In genomic region chr11:107768361-107768760, GRCm38 (mm10) we compare ENCODE assay signal across 16 mouse cellular contexts. TPM values are rescaled to one million over a fixed set of nuclear protein-coding genes. Genes with fewer than 3 reads are reported as not detected.
A peak's percentile ranks its signal among the peaks of the same experiment; 100 is the strongest.
DNase-seq lines count a peak whose midpoint lies in the region; ATAC-seq and TF ChIP-seq lines count a peak whose summit lies in the region.
"Had no signal": no experiment of that assay in that cellular context is flagged by ENCODE, and none has a peak within 500 bp of the region (broad histone marks: within the 10 kb centered on the region; RNA-seq: fewer than 3 reads in every experiment).

No protein-coding gene starts in this region.

- TF ChIP-seq CTCF in intestine, postnatal 0 days (IDR thresholded peaks at IDR 0.05; ENCODE audit: low read depth): no peak

- no peak overlapping the region for H3K4me3 ChIP-seq in intestine, embryonic 15.5 days (replicated peaks)
- H3K4me3 ChIP-seq in intestine, postnatal 0 days (ENCODE audit: low read depth, low read length): no peak overlapping the region
- no peak overlapping the region for H3K4me3 ChIP-seq in forebrain, embryonic 14.5 days (ENCODE audit: low read depth, low read length)
- no peak overlapping the region for H3K4me3 ChIP-seq in hindbrain, embryonic 13.5 days
- no peak overlapping the region for H3K4me3 ChIP-seq in midbrain, embryonic 16.5 days (ENCODE audit: low read depth, low read length)
- H3K4me3 ChIP-seq: erythroblast, embryonic 14.5 days; layer of hippocampus, adult 2 months; left cerebral cortex, adult 2 months; limb, embryonic 15.5 days had no signal

- no peak overlapping the region for H3K9ac ChIP-seq in intestine, embryonic 15.5 days
- H3K9ac ChIP-seq in intestine, postnatal 0 days (ENCODE audit: low read depth, low read length): no peak overlapping the region
- no peak overlapping the region for H3K9ac ChIP-seq in forebrain, embryonic 14.5 days (ENCODE audit: low read length)
- no peak overlapping the region; the same call in 1 of the 2 replicates for H3K9ac ChIP-seq in hindbrain, embryonic 13.5 days
- no peak overlapping the region for H3K9ac ChIP-seq in midbrain, embryonic 16.5 days (ENCODE audit: low read depth, low read length)
- H3K9ac ChIP-seq: limb, embryonic 15.5 days had no signal

- 78% methylated on average over 8 of the region's 8 CpGs for WGBS in intestine, embryonic 15.5 days
- 77% methylated on average over 8 of the region's 8 CpGs for WGBS in intestine, postnatal 0 days
- WGBS in forebrain, embryonic 14.5 days: 33% methylated on average over 8 of the region's 8 CpGs
- WGBS in hindbrain, embryonic 13.5 days: 38% methylated on average over 8 of the region's 8 CpGs
- 33% methylated on average over 8 of the region's 8 CpGs for WGBS in midbrain, embryonic 16.5 days

- H3K9me3 ChIP-seq in intestine, embryonic 15.5 days: no peaks in the 10 kb centered on the region
- H3K9me3 ChIP-seq in intestine, postnatal 0 days (ENCODE audit: control insufficient read depth): no peaks in the 10 kb centered on the region
- no peaks in the 10 kb centered on the region for H3K9me3 ChIP-seq in forebrain, embryonic 14.5 days (replicated peaks; ENCODE audit: control insufficient read depth, low read length)
- H3K9me3 ChIP-seq in hindbrain, embryonic 13.5 days: no peaks in the 10 kb centered on the region
- no peaks in the 10 kb centered on the region for H3K9me3 ChIP-seq in midbrain, embryonic 16.5 days (replicated peaks; ENCODE audit: control insufficient read depth, low read length, poor library complexity, severe bottlenecking)
- H3K9me3 ChIP-seq: limb, embryonic 15.5 days had no signal

- no peaks in the 10 kb centered on the region for H3K27me3 ChIP-seq in intestine, embryonic 15.5 days (replicated peaks)
- H3K27me3 ChIP-seq in intestine, postnatal 0 days (replicated peaks; ENCODE audit: control insufficient read depth, insufficient read depth, low read length): no peaks in the 10 kb centered on the region
- H3K27me3 ChIP-seq in forebrain, embryonic 14.5 days (replicated peaks; ENCODE audit: control insufficient read depth, insufficient read depth, low read length): no peaks in the 10 kb centered on the region
- no peaks in the 10 kb centered on the region for H3K27me3 ChIP-seq in hindbrain, embryonic 13.5 days
- H3K27me3 ChIP-seq in midbrain, embryonic 16.5 days (ENCODE audit: control insufficient read depth, insufficient read depth, low read depth, low read length): no peaks in the 10 kb centered on the region
- H3K27me3 ChIP-seq: limb, embryonic 15.5 days had no signal

- DNase-seq in forebrain, embryonic 14.5 days (ENCODE audit: low spot score): peak; percentile 48
- DNase-seq in right cerebral cortex, postnatal 10 days (ENCODE audit: low spot score in 2 of 2): no peak
- DNase-seq in thymus, postnatal 0 days (ENCODE audit: low spot score): no peak
- DNase-seq: cerebellum, adult 8-10 months; heart, adult 11 months; lung, adult 2 months; lung, postnatal 4 days; thymus, postnatal 4 days had no signal

- no peaks in the 10 kb centered on the region for H3K36me3 ChIP-seq in intestine, embryonic 15.5 days
- no peaks in the 10 kb centered on the region for H3K36me3 ChIP-seq in intestine, postnatal 0 days (ENCODE audit: control insufficient read depth, insufficient read depth)
- H3K36me3 ChIP-seq in forebrain, embryonic 14.5 days (ENCODE audit: control insufficient read depth, insufficient read depth, low read length): 0 out of 2 replicates have a peak, but pooled peaks cover 7% of the 10 kb centered on the region
- peaks cover 4% of the 10 kb centered on the region; the same call in 1 of the 2 replicates for H3K36me3 ChIP-seq in hindbrain, embryonic 13.5 days
- peaks cover 4% of the 10 kb centered on the region for H3K36me3 ChIP-seq in midbrain, embryonic 16.5 days (ENCODE audit: control insufficient read depth, insufficient read depth, low read length)
- H3K36me3 ChIP-seq: limb, embryonic 15.5 days had no signal

- no peaks in the 10 kb centered on the region for H3K4me1 ChIP-seq in intestine, embryonic 15.5 days (replicated peaks)
- H3K4me1 ChIP-seq in intestine, postnatal 0 days (replicated peaks; ENCODE audit: control insufficient read depth, insufficient read depth, low read length): no peaks in the 10 kb centered on the region
- H3K4me1 ChIP-seq in forebrain, embryonic 14.5 days (ENCODE audit: control insufficient read depth, insufficient read depth, low read length): peaks cover 18% of the 10 kb centered on the region
- H3K4me1 ChIP-seq in hindbrain, embryonic 13.5 days (replicated peaks): peaks cover 76% of the 10 kb centered on the region
- peaks cover 44% of the 10 kb centered on the region for H3K4me1 ChIP-seq in midbrain, embryonic 16.5 days (ENCODE audit: control insufficient read depth, insufficient read depth, low read length)

- H3K4me2 ChIP-seq in intestine, embryonic 15.5 days (replicated peaks): no peak overlapping the region
- H3K4me2 ChIP-seq in intestine, postnatal 0 days (replicated peaks; ENCODE audit: low read depth): no peak overlapping the region
- H3K4me2 ChIP-seq in forebrain, embryonic 14.5 days (ENCODE audit: low read length): no peak overlapping the region
- no peak overlapping the region for H3K4me2 ChIP-seq in hindbrain, embryonic 13.5 days
- H3K4me2 ChIP-seq in midbrain, embryonic 16.5 days (ENCODE audit: low read length): no peak overlapping the region
- H3K4me2 ChIP-seq: limb, embryonic 15.5 days had no signal

- no peak overlapping the region for H3K27ac ChIP-seq in intestine, embryonic 15.5 days
- no peak overlapping the region for H3K27ac ChIP-seq in intestine, postnatal 0 days (ENCODE audit: low read depth, low read length)
- H3K27ac ChIP-seq in forebrain, embryonic 14.5 days (ENCODE audit: low read depth, low read length): no peak overlapping the region
- H3K27ac ChIP-seq in hindbrain, embryonic 13.5 days: peak overlapping the region; percentile 73
- 0 out of 2 replicates have a peak overlapping the region, but pooled peaks have one; percentile 36 for H3K27ac ChIP-seq in midbrain, embryonic 16.5 days (ENCODE audit: low read length)
- H3K27ac ChIP-seq: layer of hippocampus, adult 2 months; left cerebral cortex, adult 2 months; limb, embryonic 15.5 days had no signal

- ATAC-seq in intestine, embryonic 15.5 days: peak; percentile 25; the same call in 1 of the 2 replicates
- ATAC-seq in intestine, postnatal 0 days: no peak
- no peak for ATAC-seq in forebrain, embryonic 14.5 days
- 0 out of 2 replicates have a peak, but pooled peaks have one; percentile 34 for ATAC-seq in hindbrain, embryonic 13.5 days (ENCODE audit: low FRiP score)
- 0 out of 2 replicates have a peak, but pooled peaks have one; percentile 10 for ATAC-seq in midbrain, embryonic 16.5 days

RNA-seq across cellular contexts. Expression of gene Cacng4, which starts 26.0 kb away (rescaled TPM):
- polyA plus RNA-seq in intestine, embryonic 15.5 days (2015; fragmentation: Nextera tagmentation; extraction: Ambion mirVana): 4.1 and 5.8 TPM in 2 replicates
- polyA plus RNA-seq in intestine, postnatal 0 days (2015; fragmentation: Nextera tagmentation; extraction: Ambion mirVana): 0.77 and 1.7 TPM in 2 replicates
- polyA plus RNA-seq in forebrain, embryonic 14.5 days (2014; fragmentation: Nextera tagmentation; extraction: Ambion mirVana): 35.4 and 40.8 TPM in 2 replicates
- 50.0 TPM in 2 replicates for polyA plus RNA-seq in hindbrain, embryonic 13.5 days (2015; fragmentation: Nextera tagmentation; extraction: Ambion mirVana)
- 52.0 and 52.1 TPM in 2 replicates for polyA plus RNA-seq in midbrain, embryonic 16.5 days (2015; fragmentation: Nextera tagmentation; extraction: Ambion mirVana)
- 0.50 and 0.60 TPM in 2 replicates for polyA plus RNA-seq in thymus, postnatal 0 days (2015; fragmentation: Nextera tagmentation; extraction: Ambion mirVana)
- polyA plus RNA-seq: erythroblast, embryonic 14.5 days had no signal

RNA-seq across cellular contexts. Expression of gene Cacng1, which starts 52.0 kb away (rescaled TPM):
- polyA plus RNA-seq in intestine, embryonic 15.5 days (2015; fragmentation: Nextera tagmentation; extraction: Ambion mirVana): 0.19 TPM in 1 of 2 replicates, not detected in the other
- polyA plus RNA-seq in intestine, postnatal 0 days (2015; fragmentation: Nextera tagmentation; extraction: Ambion mirVana): 0.12 and 0.20 TPM in 2 replicates
- polyA plus RNA-seq in forebrain, embryonic 14.5 days (2014; fragmentation: Nextera tagmentation; extraction: Ambion mirVana): 0.14 and 0.28 TPM in 2 replicates
- 0.31 and 0.35 TPM in 2 replicates for polyA plus RNA-seq in hindbrain, embryonic 13.5 days (2015; fragmentation: Nextera tagmentation; extraction: Ambion mirVana)
- 0.27 and 0.48 TPM in 2 replicates for polyA plus RNA-seq in midbrain, embryonic 16.5 days (2015; fragmentation: Nextera tagmentation; extraction: Ambion mirVana)
- 0.90 and 0.93 TPM in 2 replicates for polyA plus RNA-seq in thymus, postnatal 0 days (2015; fragmentation: Nextera tagmentation; extraction: Ambion mirVana)
- polyA plus RNA-seq: erythroblast, embryonic 14.5 days had no signal

Comparison
In these comparisons a context has a peak if more than half of its experiments do, and no peak if none do; other contexts are left out.
1. ATAC-seq: peak in intestine, embryonic 15.5 days (single experiment), hindbrain, embryonic 13.5 days (single experiment) and midbrain, embryonic 16.5 days (single experiment); none in intestine, postnatal 0 days (single experiment) and forebrain, embryonic 14.5 days (single experiment).
2. H3K27ac ChIP-seq: peak in hindbrain, embryonic 13.5 days (single experiment) and midbrain, embryonic 16.5 days (single experiment); none in intestine, embryonic 15.5 days (single experiment), intestine, postnatal 0 days (single experiment) and forebrain, embryonic 14.5 days (single experiment).